Mouse (Mus musculus) erythroid progenitor cell, adult 5-6 weeks (primary cell): ENCODE results near the gene Fanci. TPM values are rescaled to one million over a fixed set of nuclear protein-coding genes. Genes with fewer than 3 reads are reported as not detected.
A peak's percentile ranks its signal among the peaks of the same experiment; 100 is the strongest.

Source experiments
- ATAC-seq: replicated peaks from 2 replicates; pipeline ENCODE4 v1.8.0; 2016; ENCODE audit warnings: moderate number of reproducible peaks, mild to moderate bottlenecking, moderate TSS enrichment, inconsistent platforms; ENCODE audit not compliant: poor library complexity, low FRiP score, severe bottlenecking
- total RNA-seq, 2 experiments: library from RNA; stranded (forward) in 1 of 2; stranded (reverse) in 1 of 2; fragments of 150-400 nt in 1 of 2; fragments of 186-747, 209-891 nt in 1 of 2; gene quantifications; 2 replicates each; pipeline versions ENCODE4 v1.2.3 to v1.2.4; 2015 to 2017; ENCODE audit warnings: low replicate concordance in 2 of 2

Fanci gene
- total RNA-seq, 2 experiments from 2014 or later, result 20.1 to 63.0 TPM

GRCm38 (mm10) chr7:79447048-79447447 lies 55.3 kb downstream of the Fanci start:
- ATAC-seq, result no peak

GRCm38 (mm10) chr7:79447486-79447885 lies 55.8 kb downstream of the Fanci start:
- ATAC-seq, result no peak

- no peak for ATAC-seq
Observed at GRCm38 (mm10) chr7:79461721-79462120, 70.0 kb downstream of the Fanci start.

DNA sequence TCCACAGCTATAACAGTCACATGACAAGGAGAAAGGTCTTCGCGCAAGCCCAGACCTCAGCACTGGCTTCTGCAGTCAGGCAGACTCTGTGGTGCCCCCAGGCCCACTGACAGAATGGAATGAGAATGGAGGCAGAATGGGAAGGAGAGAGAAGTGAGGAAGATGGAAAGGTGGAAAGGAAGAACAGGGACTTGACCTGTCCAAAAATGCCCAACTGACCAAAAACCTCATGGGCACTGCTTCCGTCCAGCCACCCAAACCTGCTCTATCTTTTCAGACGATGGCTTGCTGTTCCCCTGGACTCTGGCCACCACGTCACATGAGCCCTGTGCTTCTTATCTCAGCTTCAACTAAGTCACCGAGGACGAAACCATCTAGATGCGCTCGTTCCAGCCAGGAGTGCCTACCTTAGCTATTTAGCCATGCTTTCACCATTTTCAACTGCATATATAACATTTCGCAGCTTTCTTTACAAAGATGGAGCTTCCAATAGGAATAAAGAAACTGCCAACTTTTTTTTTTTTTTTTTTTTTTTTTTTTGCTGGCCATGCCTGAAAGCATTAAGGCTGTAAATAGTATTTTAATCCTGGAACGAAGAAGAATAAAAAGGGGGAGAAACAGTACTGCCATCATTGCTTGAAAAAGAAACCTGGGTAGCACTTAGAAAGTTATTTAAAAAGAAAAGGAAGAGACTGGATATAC lies 71.8 kb downstream of the Fanci start:
- no peak for ATAC-seq

DNA sequence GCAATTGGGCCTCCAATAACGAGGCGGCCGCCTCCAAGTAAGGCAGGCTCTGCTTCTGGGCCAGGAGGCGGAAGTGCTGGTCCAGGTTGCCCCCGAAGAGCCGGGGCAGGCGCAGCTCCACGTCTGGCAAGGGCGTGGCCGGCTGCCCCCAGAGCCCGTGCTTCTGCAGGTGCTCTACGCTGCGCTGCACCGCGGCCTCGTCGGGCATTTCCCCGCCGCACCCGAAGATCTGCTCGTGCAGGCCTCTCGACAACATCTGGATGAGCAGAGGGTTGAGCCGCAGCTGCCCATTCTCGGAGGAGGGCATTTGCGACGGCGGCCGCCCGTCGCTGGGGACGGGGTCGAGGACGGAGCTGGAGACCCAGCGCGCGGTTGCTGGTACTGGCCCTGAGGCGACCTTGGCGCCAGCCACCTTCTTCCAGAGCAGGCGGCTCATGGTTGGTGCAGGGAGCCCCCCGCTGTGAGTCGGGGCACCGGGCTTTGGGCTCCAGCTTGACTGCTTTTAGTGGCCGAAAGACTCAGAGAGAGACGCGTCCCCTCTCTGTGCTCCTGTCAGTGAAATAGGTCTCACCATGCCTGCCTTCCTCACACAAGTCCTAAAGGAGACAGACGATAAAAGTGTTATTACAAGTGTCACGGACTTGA lies 73.2 kb downstream of the Fanci start:
- no peak for ATAC-seq

DNA sequence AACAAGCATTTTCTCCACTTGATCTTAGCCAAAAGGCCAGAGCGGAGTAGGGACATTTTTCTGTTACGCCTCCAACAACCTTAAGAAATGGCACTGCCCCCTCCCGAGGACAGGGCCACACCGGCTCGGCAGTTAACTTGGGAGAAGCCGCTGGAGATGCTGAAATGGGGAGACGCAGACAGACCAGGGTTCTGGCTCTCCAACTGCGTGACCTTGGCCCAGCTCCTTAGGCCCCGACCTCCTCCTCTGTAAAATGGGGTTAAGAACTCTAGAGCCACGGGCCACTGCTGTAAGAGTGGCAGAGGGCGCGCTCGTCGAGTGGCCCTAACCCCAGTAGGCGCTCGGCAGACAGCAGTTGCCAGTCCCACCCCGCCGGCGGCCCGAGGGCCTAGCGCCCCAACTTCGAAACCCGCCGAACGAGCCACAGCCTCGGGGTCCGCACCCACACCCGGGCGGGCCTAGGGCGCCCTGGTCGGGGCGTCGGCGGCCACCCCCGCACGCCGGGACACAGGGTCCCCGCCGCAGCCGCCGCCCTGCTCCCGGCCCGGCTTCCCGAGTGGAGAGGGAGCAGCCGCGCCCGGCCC lies 73.8 kb downstream of the Fanci start:
- ATAC-seq, result peak; percentile 26

- ATAC-seq, result peak; percentile 95
Observed at GRCm38 (mm10) chr7:79466053-79466901, 74.5 kb downstream of the Fanci start, which contains the start of gene Polg. Gene Polg (minus strand): TSS chr7:79466362.

GRCm38 (mm10) chr7:79467951-79468350 lies 76.2 kb downstream of the Fanci start:
- no peak for ATAC-seq

DNA sequence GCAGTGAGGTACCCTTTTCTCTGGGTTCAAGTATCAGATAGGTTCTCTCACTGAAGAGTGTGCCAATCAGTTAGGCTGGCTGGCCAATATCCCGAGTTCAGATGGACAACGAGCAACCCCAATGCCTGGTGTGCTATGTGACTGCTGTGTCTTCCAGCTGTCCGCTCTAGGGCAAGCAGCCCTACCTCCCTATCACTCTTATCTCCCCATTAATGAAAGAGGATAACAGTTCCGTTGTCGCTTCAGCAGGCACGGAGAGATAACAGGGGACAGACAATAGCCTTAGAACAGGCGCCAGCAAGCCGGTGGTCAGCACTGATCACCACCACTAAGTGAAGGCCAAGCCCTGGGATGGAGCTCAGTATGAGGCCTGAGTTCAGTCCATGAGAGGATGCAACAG lies 77.3 kb downstream of the Fanci start:
- no peak for ATAC-seq

- ATAC-seq, result no peak
Observed at GRCm38 (mm10) chr7:79469766-79470165, 78.0 kb downstream of the Fanci start.

DNA sequence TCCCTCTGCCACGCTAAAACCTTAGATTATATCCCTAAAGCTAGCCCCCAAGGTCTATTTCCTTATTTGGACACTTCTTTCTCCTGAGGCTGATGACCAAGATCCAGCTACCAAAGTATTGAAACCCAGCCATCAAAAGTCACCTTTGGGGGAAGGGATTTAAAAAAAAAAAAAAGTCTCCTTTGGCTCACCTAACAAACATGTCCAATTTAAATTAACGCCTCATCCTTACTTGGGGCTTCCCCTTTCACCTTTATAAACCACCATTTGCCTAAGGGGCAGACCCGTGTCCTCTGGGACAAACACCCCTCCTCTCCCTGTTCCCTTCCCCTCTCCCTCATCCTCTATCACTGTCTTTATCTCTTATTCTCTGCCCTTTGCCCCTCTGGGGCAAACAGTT lies 79.0 kb downstream of the Fanci start:
- no peak for ATAC-seq

DNA sequence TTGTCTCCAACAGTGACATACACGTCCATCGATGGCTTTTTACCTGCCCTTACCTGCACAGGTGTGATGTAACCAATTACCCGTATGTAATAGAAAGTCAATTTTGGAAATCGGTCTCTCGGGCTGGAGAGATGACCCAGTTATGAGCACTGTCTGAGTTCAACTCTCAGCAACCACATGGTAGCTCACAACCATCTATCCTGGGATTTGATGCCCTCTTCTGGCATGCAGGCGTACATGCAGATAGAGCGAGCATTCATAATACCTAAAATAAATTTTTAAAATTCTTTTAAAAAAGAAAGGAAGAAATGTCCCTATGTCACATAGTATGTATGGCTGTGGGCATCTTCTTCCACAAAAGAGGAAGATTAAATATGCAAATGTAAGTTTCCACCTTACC lies 79.7 kb downstream of the Fanci start:
- no peak for ATAC-seq

- ATAC-seq, result no peak
Observed at GRCm38 (mm10) chr7:79472792-79473191, 81.1 kb downstream of the Fanci start.

DNA sequence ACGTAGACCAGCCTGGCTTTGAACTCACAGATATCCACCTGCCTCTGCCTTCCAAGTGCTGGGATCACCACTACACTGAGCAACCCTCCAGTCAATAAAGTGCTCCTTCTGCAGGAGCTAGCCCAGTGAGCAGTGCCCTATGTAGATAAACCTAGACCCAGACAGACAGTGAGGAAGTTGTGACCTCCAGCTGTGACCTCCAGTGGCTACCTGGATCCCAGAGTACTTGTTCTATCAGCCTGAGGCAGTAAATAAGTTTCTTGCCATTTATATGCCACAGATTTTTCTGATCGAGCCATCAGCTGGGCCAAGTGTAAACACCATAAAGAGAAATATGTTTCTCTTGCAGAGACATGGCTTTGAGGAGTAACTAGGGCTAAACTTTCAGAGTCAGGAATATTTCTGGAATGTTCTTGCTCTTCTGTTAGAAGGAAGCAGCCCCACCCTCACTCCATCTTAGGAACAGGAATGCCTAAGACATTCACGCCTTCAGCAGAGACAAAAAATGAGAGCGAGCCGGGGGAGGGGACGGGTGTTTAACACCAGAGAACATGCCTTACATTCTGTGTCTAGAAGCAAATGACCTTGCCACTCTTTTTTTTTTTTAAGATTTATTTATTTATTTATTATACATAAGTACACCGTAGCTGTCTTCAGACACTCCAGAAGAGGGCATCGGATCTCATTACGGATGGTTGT lies 81.9 kb downstream of the Fanci start:
- no peak for ATAC-seq

GRCm38 (mm10) chr7:79474831-79475399 lies 83.2 kb downstream of the Fanci start:
- ATAC-seq, result no peak

DNA sequence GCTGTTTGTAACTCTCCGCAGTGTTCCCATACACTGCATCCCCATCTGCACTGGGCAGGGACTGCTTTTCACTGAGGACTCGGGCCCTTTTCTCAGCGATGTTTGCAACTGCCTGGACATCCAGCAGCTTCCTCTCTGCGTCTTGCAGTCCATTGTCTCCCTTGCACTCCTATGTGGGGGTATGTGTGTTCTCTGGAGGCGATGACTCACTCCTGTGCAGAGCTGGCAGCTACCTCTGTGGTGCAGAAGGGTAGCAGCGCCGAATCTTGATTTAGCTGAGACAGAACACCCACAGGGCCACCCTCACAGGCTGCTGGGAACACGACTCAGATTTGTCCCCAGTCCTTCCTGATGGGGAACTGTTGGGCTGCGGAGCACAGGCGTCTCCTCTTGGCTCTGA lies 94.8 kb downstream of the Fanci start:
- no peak for ATAC-seq

DNA sequence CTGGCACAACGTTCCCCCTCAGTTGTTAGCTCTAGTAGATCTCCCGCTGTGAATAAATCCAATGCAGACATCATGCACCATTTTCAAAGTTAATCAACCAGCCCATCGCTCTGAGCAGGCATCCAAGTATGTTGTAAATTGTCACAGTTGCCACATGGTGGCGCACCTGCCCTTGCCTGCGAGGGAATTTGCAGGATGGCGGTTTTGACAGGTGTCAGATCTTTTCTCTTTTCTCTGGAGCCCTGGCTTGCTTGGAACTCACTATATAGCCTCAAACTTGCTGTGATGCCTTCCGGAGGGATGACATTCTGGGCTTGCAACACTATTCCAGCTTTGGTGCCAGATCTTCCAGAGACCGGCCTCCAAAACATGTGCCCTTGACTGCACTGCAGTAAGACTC lies 102.2 kb downstream of the Fanci start:
- no peak for ATAC-seq

DNA sequence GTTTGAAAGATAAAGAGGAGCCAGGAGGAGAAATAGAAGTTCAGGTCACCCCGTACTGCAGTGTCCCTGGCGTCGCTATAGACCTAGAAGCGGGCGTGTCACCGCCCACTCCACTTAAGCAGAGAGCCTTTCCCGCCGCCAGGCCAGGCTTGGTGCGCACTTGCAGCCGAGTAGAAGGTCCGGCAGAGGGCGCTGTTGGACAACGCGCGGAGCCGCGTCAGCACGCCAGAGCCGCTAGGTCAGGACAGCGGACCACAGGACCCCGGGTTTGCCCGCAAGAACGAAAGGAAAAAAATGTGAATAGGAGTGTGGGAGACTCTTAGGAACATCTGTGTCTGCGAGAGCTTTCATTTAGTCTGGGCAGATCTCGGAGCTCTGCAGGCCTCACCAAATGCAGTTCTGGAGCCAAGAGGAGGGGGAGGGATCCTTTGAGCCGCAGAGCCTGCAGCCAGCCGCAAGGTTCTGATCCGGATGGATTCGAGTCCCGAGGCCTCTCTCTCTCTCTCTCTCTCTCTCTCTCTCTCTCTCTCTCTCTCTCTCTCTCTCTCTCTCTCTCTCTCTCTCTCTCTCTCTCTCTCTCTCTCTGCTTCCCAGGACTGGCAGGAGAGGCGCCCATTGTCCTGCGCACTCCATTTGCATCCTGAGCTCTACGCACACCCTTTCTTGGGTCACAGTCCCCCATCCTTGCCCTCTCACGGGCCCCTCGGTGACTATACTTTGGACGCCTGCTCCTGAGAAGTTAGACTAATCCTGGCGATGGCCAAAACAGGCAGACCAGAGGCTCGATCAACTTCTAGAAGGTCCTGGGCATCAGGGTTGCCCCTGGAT lies 104.5 kb downstream of the Fanci start:
- ATAC-seq, result peak; percentile 87
